Mouse (Mus musculus): Measurements from ENCODE around the gene Mast4. TPM values are rescaled to one million over a fixed set of nuclear protein-coding genes. Genes with fewer than 3 reads are reported as not detected.

The Mast4 gene
- total and polyA plus RNA-seq, 3 experiments, result 0.99 to 7.4 (median 6.1) TPM

DNA sequence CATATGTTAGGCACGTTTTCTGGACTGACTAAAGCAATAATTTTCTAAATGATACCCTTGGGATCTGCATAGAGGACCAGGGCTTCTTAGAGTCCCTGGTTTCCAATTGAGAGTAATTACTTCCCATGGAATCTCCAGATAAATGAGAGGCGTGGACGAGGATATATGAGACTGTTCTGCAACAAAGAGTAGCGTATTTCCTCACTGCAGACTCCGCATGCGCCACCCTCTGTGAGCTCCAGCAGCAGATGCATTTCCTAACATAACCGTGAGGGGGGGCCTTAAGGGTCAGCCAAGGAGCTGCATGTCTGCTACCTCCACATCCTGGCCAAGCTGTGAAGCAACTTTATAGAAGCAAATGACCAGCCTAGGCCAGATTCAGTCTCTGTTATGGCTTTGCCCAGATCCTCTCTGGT, 559.5 kb downstream of the Mast4 start:
- no peak for TF ChIP-seq POLR2A (IDR thresholded peaks at IDR 0.05; ENCODE audit: low read depth, low read length)
- TF ChIP-seq MYC (IDR thresholded peaks at IDR 0.05; ENCODE audit: low read depth, low read length), result no peak
- TF ChIP-seq ETS1 (conservative IDR thresholded peaks at IDR 0.05; ENCODE audit: low read depth, low read length), result no peak
- no peak for TF ChIP-seq USF1 (IDR thresholded peaks at IDR 0.05; ENCODE audit: low read depth, low read length)
- no peak for TF ChIP-seq RAD21 (IDR thresholded peaks at IDR 0.05; ENCODE audit: low read depth, low read length)
- TF ChIP-seq SIN3A (IDR thresholded peaks at IDR 0.05; ENCODE audit: low read length), result no peak
- no peak for TF ChIP-seq KAT2A (IDR thresholded peaks at IDR 0.05; ENCODE audit: insufficient replicate concordance, low read length)
- no peak for TF ChIP-seq NELFE (IDR thresholded peaks at IDR 0.05; ENCODE audit: low read depth, low read length)
- TF ChIP-seq TBP (conservative IDR thresholded peaks at IDR 0.05; ENCODE audit: low read depth, low read length), result no peak
- no peak for TF ChIP-seq USF2 (conservative IDR thresholded peaks at IDR 0.05; ENCODE audit: low read depth, low read length)
- no peak for TF ChIP-seq ZMIZ1 (IDR thresholded peaks at IDR 0.05; ENCODE audit: low read depth, low read length)
- TF ChIP-seq POLR2AphosphoS2 (IDR thresholded peaks at IDR 0.05; ENCODE audit: low read depth, low read length), result no peak
- TF ChIP-seq MAFK (IDR thresholded peaks at IDR 0.05; ENCODE audit: insufficient replicate concordance, low read length), result no peak
- TF ChIP-seq GABPA (IDR thresholded peaks at IDR 0.05; ENCODE audit: insufficient replicate concordance, low read depth, low read length), result no peak
- no peak for TF ChIP-seq CTCF (conservative IDR thresholded peaks at IDR 0.05 in 1 of 2, IDR thresholded peaks at IDR 0.05 in 1 of 2; ENCODE audit: low read depth in 2 of 2, low read length in 2 of 2)
- TF ChIP-seq MXI1 (IDR thresholded peaks at IDR 0.05; ENCODE audit: low read depth, low read length), result no peak
- no peak for TF ChIP-seq RCOR1 (conservative IDR thresholded peaks at IDR 0.05; ENCODE audit: low read depth, low read length)
- Histone ChIP-seq H3K27me3 (replicated peaks) (no peaks in the 10 kb centered on the region), H3K4me2 (ENCODE audit: insufficient read depth, low read depth, poor library complexity, severe bottlenecking) (no peak overlapping the region), H3K4me1 (ENCODE audit: control insufficient read depth in 1 of 2, insufficient read depth in 2 of 2) (no peaks in the 10 kb centered on the region), H3K9me3 (replicated peaks; ENCODE audit: low read length) (no peaks in the 10 kb centered on the region), H3K79me2 (replicated peaks; ENCODE audit: control insufficient read depth, extremely low read depth, insufficient read depth, poor library complexity, severe bottlenecking) (no peaks in the 10 kb centered on the region), H3K36me3 (replicated peaks in 1 of 2; ENCODE audit: control insufficient read depth in 1 of 2, insufficient read depth in 1 of 2, low read length in 1 of 2) (peaks cover 31% of the 10 kb centered on the region in 2 experiments), H3K9ac (ENCODE audit: insufficient read depth, low read depth) (no peak overlapping the region), H3K4me3 (replicated peaks in 1 of 3; ENCODE audit: low read depth in 2 of 3, low read length in 2 of 3, poor library complexity in 1 of 3) (no peak overlapping the region), H3K27ac (ENCODE audit: insufficient read depth, low read depth) (no peak overlapping the region)
- dilution Hi-C loops (cut with MboI; ENCODE audit: extremely low pct_ligation_motif_present, extremely low pct_unique_long_range_greater_than_20kb, low sequenced_read_pairs), result no loop called here
- in situ Hi-C loops (cut with MboI; ENCODE audit: low pct_ligation_motif_present, low pct_unique_long_range_greater_than_20kb, low sequenced_read_pairs), result no loop called here
- no peak for DNase-seq (ENCODE audit: extremely low read depth)

DNA sequence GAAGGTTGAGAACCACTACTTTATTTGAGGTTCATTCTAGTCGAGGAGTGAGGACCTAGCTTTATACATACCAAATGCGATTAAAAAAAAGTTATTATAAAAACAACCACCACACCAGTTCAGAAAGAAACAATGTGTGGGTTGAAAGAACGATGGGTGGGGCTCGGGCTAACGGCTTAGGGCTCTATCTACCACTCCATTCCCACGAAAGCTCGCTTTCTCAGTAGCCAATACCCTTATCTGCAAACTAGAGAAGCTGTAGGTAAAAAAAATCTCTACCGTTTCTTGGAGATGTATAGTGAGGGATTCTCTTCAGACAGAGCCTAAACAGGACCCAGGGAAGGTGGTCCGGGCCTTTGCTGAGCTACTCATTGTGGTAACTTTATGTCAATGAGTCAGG, 561.1 kb downstream of the Mast4 start:
- no peak overlapping the region for H3K9ac ChIP-seq (ENCODE audit: insufficient read depth, low read depth)
- H3K4me1 ChIP-seq (ENCODE audit: control insufficient read depth in 1 of 2, insufficient read depth in 2 of 2), result no peaks in the 10 kb centered on the region
- no peak for TF ChIP-seq KAT2A (IDR thresholded peaks at IDR 0.05; ENCODE audit: insufficient replicate concordance, low read length)
- TF ChIP-seq PAX5 (IDR thresholded peaks at IDR 0.05; ENCODE audit: low read length), result no peak
- no peak for TF ChIP-seq TBP (conservative IDR thresholded peaks at IDR 0.05; ENCODE audit: low read depth, low read length)
- no peak for TF ChIP-seq JUND (conservative IDR thresholded peaks at IDR 0.05; ENCODE audit: low read depth, low read length)
- TF ChIP-seq EP300 (IDR thresholded peaks at IDR 0.05; ENCODE audit: low read length), result no peak
- no peak for TF ChIP-seq TCF12 (IDR thresholded peaks at IDR 0.05; ENCODE audit: low read depth, low read length)
- no peak for TF ChIP-seq ELF1 (IDR thresholded peaks at IDR 0.05; ENCODE audit: low read depth, low read length)
- TF ChIP-seq NELFE (IDR thresholded peaks at IDR 0.05; ENCODE audit: low read depth, low read length), result no peak
- no peak for TF ChIP-seq ZC3H11A (IDR thresholded peaks at IDR 0.05; ENCODE audit: low read depth, low read length)
- TF ChIP-seq BHLHE40 (IDR thresholded peaks at IDR 0.05; ENCODE audit: low read depth, low read length), result no peak
- no peak for TF ChIP-seq ZMIZ1 (IDR thresholded peaks at IDR 0.05; ENCODE audit: low read depth, low read length)
- H3K4me3 ChIP-seq (replicated peaks in 1 of 3; ENCODE audit: low read depth in 2 of 3, low read length in 2 of 3, poor library complexity in 1 of 3), result no peak overlapping the region
- dilution Hi-C loops (cut with MboI; ENCODE audit: extremely low pct_ligation_motif_present, extremely low pct_unique_long_range_greater_than_20kb, low sequenced_read_pairs) (no loop called here), in situ Hi-C loops (cut with MboI; ENCODE audit: low pct_ligation_motif_present, low pct_unique_long_range_greater_than_20kb, low sequenced_read_pairs) (no loop called here)
- no peaks in the 10 kb centered on the region for H3K27me3 ChIP-seq (replicated peaks)
- no peak overlapping the region for H3K27ac ChIP-seq (ENCODE audit: insufficient read depth, low read depth)
- H3K4me2 ChIP-seq (ENCODE audit: insufficient read depth, low read depth, poor library complexity, severe bottlenecking), result no peak overlapping the region
- H3K36me3 ChIP-seq (replicated peaks in 1 of 2; ENCODE audit: control insufficient read depth in 1 of 2, insufficient read depth in 1 of 2, low read length in 1 of 2), result peaks cover 33 to 37% of the 10 kb centered on the region in 2 experiments
- no peaks in the 10 kb centered on the region for H3K79me2 ChIP-seq (replicated peaks; ENCODE audit: control insufficient read depth, extremely low read depth, insufficient read depth, poor library complexity, severe bottlenecking)
- H3K9me3 ChIP-seq (replicated peaks; ENCODE audit: low read length), result no peaks in the 10 kb centered on the region
- no peak for DNase-seq (ENCODE audit: extremely low read depth)

All from CH12.LX (cell line).